Mouse (Mus musculus) hindbrain, embryonic 11.5 days (tissue): ENCODE measurements around the gene Ddb2. TPM values are rescaled to one million over a fixed set of nuclear protein-coding genes. Genes with fewer than 3 reads are reported as not detected.

Experiments used
- ATAC-seq: fragments of 200-750 bp; cut with Nextera tagmentation; 2 replicates; pipeline ENCODE4 v1.8.0; 2017; ENCODE audit warnings: mild to moderate bottlenecking, moderate TSS enrichment, moderate library complexity; ENCODE audit not compliant: low FRiP score
- DNase-seq: peaks from one replicate; pipeline ENCODE4 v3.0.0-alpha.2; 2015; ENCODE audit warnings: low spot score
- H3K27ac ChIP-seq: fragments of 300-500 bp; sonication (generic); 2 replicates; pipeline ENCODE4 v1.5.1; 2014; ENCODE audit warnings: mild to moderate bottlenecking, low read depth, low read length
- H3K27me3 ChIP-seq: fragments of 300-500 bp; sonication (generic); 2 replicates; pipeline ENCODE4 v1.6.1; 2014; ENCODE audit warnings: mild to moderate bottlenecking, low read length, moderate library complexity, mixed read lengths; ENCODE audit not compliant: control insufficient read depth, insufficient read depth
- H3K36me3 ChIP-seq: fragments of 300-500 bp; sonication (generic); 2 replicates; pipeline ENCODE4 v1.6.1; 2014; ENCODE audit warnings: mild to moderate bottlenecking, low read length, moderate library complexity, mixed read lengths; ENCODE audit not compliant: control insufficient read depth, insufficient read depth
- H3K4me1 ChIP-seq: fragments of 300-500 bp; sonication (generic); replicated peaks from 2 replicates; pipeline ENCODE4 v1.6.1; 2014; ENCODE audit warnings: low read length, mixed read lengths; ENCODE audit not compliant: control insufficient read depth, insufficient read depth
- H3K4me2 ChIP-seq: fragments of 300-500 bp; sonication (generic); replicated peaks from 2 replicates; pipeline ENCODE4 v1.6.1; 2014; ENCODE audit warnings: mild to moderate bottlenecking, low read depth, low read length
- H3K4me3 ChIP-seq: fragments of 300-500 bp; sonication (generic); 2 replicates; pipeline ENCODE4 v1.5.1; 2014; ENCODE audit warnings: low read depth, low read length
- H3K9ac ChIP-seq: fragments of 300-500 bp; sonication (generic); 2 replicates; pipeline ENCODE4 v1.6.1; 2014; ENCODE audit warnings: low read depth, low read length
- H3K9me3 ChIP-seq: fragments of 300-500 bp; sonication (generic); 2 replicates; pipeline ENCODE4 v1.6.1; 2016; ENCODE audit warnings: low read length; ENCODE audit not compliant: control insufficient read depth
- WGBS: fragments of 180-500 bp; shearing (Covaris S2); extraction: QIAGEN DNeasy Blood & Tissue Kit; methylation state at CpG from one replicate; pipeline ENCODE4 v1.1.7; 2014; 5-methylcytosine and 5-hydroxymethylcytosine counted together
- polyA plus RNA-seq: library from polyadenylated mRNA; unstranded; fragments of >200 nt; fragmentation: Nextera tagmentation; extraction: Ambion mirVana; gene quantifications from 2 replicates; pipeline ENCODE4 v1.2.1, GENCODE M21; 2014

Gene Ddb2
- 6.2 and 8.6 TPM in 2 replicates for polyA plus RNA-seq

DNA sequence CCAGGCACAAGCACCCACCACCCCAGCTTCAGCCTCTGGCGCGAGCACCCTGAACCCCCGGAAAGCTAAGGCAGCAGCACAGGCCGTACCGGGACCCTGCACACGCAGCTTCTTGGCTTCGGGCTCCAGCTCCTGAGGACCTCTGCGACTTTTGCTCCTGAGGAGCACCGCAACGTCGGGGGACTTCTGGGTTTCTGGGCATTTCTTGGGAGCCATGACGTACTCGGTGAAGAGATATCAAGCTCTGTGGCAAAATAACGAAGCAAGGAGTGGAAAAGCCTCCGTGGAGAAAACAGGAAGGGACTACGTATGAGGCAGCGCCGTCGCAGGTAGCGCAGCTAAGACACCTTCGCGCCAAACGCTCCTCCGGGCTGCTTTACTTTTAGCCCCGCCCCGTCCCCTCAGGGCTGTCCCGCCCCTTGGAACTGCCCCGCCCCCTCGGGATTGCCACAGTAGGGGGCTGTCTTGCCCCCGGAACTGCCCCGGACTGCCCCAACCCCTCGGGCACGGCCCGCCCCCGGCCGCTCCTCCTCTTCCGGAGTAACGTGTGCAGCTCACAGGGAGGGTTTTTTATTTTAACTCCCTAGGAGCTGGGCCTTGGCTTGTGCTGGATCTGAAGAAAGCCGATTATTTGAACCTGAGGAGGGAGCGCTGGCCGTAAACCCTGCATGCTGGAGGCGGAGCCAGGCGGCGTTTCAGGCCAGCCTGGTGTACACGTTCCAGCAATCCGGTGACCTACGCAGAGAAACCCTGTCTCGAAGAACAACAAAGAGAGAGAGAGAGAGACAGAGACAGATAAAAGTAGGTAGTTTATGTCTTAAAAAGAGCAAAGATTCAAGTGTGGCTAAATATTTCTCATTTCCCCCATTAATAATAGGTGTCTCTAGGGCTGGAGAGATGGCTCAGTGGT, at the start of gene Ddb2:
TSS of gene Ddb2 (minus strand) at position 382 of the 910 bp plus-strand sequence.
- peak within 1 kb of the TSS; percentile 80 for H3K27ac ChIP-seq
- H3K4me3 ChIP-seq = peak within 1 kb of the TSS; percentile 47
- H3K36me3 ChIP-seq = no peaks in the 10 kb centered on the region
- peak within 1 kb of the TSS; percentile 79 for H3K4me2 ChIP-seq
- ATAC-seq = peak; percentile 98
- peak; percentile 96 for DNase-seq
- H3K9ac ChIP-seq = peak within 1 kb of the TSS; percentile 67
- no peaks in the 10 kb centered on the region for H3K9me3 ChIP-seq
- H3K4me1 ChIP-seq = no peaks in the 10 kb centered on the region
- WGBS = 1% methylated on average over 48 of the region's 48 CpGs
- H3K27me3 ChIP-seq = no peaks in the 10 kb centered on the region

DNA sequence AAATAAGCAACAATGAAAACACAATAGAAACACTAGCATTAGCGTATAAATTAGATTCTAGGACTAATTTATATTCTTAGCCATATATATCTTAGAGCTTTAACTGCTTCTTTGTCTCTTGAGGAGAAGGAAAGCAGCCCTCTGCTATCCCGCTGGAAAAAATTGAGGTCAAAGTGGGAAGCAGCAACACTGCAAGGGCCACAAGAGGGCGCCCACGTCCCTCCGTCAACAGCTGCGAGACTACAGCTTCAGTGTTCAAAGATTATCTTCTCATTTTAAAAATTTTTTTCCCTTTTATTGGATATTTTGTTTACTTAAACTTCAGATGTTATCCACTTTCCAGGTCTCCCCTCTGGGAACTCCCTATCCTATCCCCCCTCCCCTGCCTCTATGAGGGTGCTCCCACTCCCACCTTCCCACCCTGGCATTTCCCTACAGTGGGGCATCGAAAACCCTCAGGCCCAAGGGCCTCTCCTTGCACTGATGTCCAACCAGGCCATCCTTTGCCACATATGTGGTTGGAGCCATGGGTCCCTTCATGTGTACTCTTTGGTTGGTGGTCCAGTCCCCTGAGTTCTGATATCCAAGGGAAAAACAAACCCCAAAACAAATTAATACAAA, 49.2 kb upstream of the Ddb2 start:
- no peak overlapping the region for H3K4me2 ChIP-seq
- ATAC-seq = peak; percentile 53; the same call in 1 of the 2 replicates
- no peak overlapping the region for H3K27ac ChIP-seq
- no peaks in the 10 kb centered on the region for H3K36me3 ChIP-seq
- H3K27me3 ChIP-seq = no peaks in the 10 kb centered on the region
- H3K4me3 ChIP-seq = no peak overlapping the region
- DNase-seq = peak; percentile 88
- no peaks in the 10 kb centered on the region for H3K4me1 ChIP-seq
- H3K9ac ChIP-seq = no peak overlapping the region
- H3K9me3 ChIP-seq = no peaks in the 10 kb centered on the region
- WGBS = 15% methylated on average over 7 of the region's 7 CpGs

GRCm38 (mm10) chr2:91284375-91285199, 47.8 kb upstream of the Ddb2 start:
- H3K27me3 ChIP-seq = no peaks in the 10 kb centered on the region
- H3K4me2 ChIP-seq = no peak overlapping the region
- no peak overlapping the region for H3K9ac ChIP-seq
- 70% methylated on average over 13 of the region's 13 CpGs for WGBS
- no peak for ATAC-seq
- H3K9me3 ChIP-seq = no peaks in the 10 kb centered on the region
- H3K4me3 ChIP-seq = no peak overlapping the region
- no peak overlapping the region for H3K27ac ChIP-seq
- no peaks in the 10 kb centered on the region for H3K4me1 ChIP-seq
- H3K36me3 ChIP-seq = no peaks in the 10 kb centered on the region
- DNase-seq = no peak

DNA sequence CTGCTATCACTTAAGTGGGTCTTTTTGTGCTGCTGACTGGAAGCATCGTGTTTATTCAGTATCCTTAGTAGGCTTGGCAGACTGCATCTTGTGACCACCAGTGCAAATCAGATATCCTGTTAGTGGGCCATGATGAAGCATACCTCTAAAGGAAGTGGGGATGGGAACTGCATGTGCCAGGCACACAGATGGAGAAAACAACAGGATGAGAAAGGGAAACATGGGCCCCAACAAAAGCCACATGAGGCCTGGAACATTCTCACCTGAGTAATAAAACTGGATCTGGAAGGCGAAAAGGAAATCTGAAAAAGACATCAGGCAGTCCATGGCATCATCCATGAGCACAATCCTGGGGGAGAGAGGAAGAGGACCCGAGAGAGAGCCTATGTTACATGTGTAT, 47.2 kb upstream of the Ddb2 start:
- 84% methylated on average over 3 of the region's 3 CpGs for WGBS
- Histone ChIP-seq H3K4me1 (no peaks in the 10 kb centered on the region), H3K4me3 (no peak overlapping the region), H3K4me2 (no peak overlapping the region), H3K27me3 (no peaks in the 10 kb centered on the region), H3K9me3 (no peaks in the 10 kb centered on the region), H3K36me3 (no peaks in the 10 kb centered on the region), H3K9ac (no peak overlapping the region), H3K27ac (no peak overlapping the region)
- ATAC-seq (no peak), DNase-seq (no peak)

DNA sequence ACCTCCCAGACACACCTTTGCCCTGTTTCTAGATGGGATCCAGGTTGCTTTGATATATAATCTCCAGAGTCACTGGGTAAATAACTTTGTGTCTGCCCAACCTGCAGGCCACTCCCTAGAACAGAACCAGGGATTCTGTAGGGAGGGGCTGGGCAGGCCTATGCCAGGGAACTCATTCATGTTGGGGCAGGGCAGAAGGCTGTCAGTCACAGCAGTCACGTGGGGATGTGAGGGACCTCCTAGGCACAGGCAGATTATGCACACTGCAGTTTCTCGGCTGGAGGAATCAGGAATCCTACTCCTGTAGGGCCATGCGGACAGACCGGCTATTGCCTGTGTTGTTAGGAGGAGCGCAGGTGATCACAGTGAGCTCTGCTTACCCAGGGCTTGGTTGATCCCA, 44.6 kb upstream of the Ddb2 start:
- 0 out of 2 replicates have a peak, but pooled peaks have one; percentile 15 for ATAC-seq
- no peak overlapping the region for H3K4me2 ChIP-seq
- no peaks in the 10 kb centered on the region for H3K9me3 ChIP-seq
- WGBS = 60% methylated on average over 5 of the region's 5 CpGs
- no peak overlapping the region for H3K27ac ChIP-seq
- H3K36me3 ChIP-seq = no peaks in the 10 kb centered on the region
- H3K9ac ChIP-seq = no peak overlapping the region
- no peaks in the 10 kb centered on the region for H3K27me3 ChIP-seq
- H3K4me1 ChIP-seq = no peaks in the 10 kb centered on the region
- no peak for DNase-seq
- H3K4me3 ChIP-seq = no peak overlapping the region

DNA sequence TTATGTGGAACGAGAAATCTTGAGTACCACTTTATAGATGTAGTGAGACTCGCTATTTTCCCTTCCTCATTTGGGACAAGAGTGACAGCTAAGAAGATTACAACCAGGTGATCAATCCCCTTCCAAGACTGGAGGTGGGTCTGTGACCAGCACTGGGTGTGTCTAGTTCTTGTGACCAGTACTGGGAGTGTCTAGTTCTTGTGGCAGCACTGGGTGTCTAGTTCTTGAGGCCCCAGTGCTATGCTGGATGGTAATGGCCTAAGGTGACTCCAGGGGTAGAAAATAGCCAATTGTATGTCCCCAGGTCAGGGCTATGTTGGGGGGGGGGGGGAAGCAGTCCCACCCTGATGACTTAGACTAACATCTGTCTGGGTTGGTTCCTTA, 42.6 kb upstream of the Ddb2 start:
- peaks cover 6% of the 10 kb centered on the region; the same call in 1 of the 2 replicates for H3K36me3 ChIP-seq
- H3K4me1 ChIP-seq = no peaks in the 10 kb centered on the region
- no peak overlapping the region for H3K27ac ChIP-seq
- no peaks in the 10 kb centered on the region for H3K27me3 ChIP-seq
- H3K4me3 ChIP-seq = no peak overlapping the region
- H3K4me2 ChIP-seq = no peak overlapping the region
- WGBS = 88% methylated on average over 2 of the region's 2 CpGs
- no peak overlapping the region for H3K9ac ChIP-seq
- peak; percentile 45; the same call in 1 of the 2 replicates for ATAC-seq
- no peak for DNase-seq
- no peaks in the 10 kb centered on the region for H3K9me3 ChIP-seq

- 39% methylated on average over 10 of the region's 10 CpGs for WGBS
- H3K27me3 ChIP-seq = no peaks in the 10 kb centered on the region
- H3K36me3 ChIP-seq = peaks cover 8% of the 10 kb centered on the region; the same call in 1 of the 2 replicates
- H3K27ac ChIP-seq = no peak overlapping the region
- ATAC-seq = peak; percentile 73
- no peaks in the 10 kb centered on the region for H3K4me1 ChIP-seq
- H3K9me3 ChIP-seq = no peaks in the 10 kb centered on the region
- H3K4me3 ChIP-seq = no peak overlapping the region
- DNase-seq = peak; percentile 77
- H3K4me2 ChIP-seq = no peak overlapping the region
- no peak overlapping the region for H3K9ac ChIP-seq
These were observed 42.1 kb upstream of the Ddb2 start for GRCm38 (mm10) chr2:91278749-91279371.

DNA sequence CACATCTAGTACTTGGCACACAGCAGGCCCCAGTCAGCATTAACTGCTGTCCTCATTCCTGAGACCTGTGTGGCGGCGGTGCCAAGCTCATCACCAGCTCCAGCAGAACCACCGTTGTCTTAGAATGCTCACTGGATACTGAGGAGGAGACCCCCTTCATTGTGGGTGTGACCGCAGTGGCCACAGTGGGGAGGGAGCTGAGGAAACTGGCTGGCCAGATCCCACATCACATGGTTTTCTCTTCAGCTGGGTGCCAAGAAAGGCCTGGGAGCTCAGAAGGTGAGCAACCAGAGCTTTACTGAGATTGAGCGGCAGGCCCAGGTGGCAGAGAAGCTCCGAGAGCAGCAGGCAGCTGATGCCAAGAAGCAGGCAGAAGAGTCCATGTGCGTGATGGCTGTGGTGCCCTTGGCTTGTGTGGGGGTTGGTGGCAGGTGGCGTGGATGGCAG, 32.9 kb upstream of the Ddb2 start:
- ATAC-seq (no peak), DNase-seq (no peak)
- Histone ChIP-seq H3K4me2 (no peak overlapping the region), H3K36me3 (peaks cover 15% of the 10 kb centered on the region; the same call in 1 of the 2 replicates), H3K9ac (no peak overlapping the region), H3K4me1 (no peaks in the 10 kb centered on the region; the same call in none of the 2 replicates), H3K4me3 (no peak overlapping the region), H3K27ac (no peak overlapping the region), H3K27me3 (no peaks in the 10 kb centered on the region), H3K9me3 (no peaks in the 10 kb centered on the region)
- WGBS = 96% methylated on average over 8 of the region's 8 CpGs
